Mouse (Mus musculus) heart, postnatal 0 days (tissue): ENCODE results near the gene Nfs1. TPM values are rescaled to one million over a fixed set of nuclear protein-coding genes. Genes with fewer than 3 reads are reported as not detected.

Experiments used
- ATAC-seq: fragments of 200-750 bp; cut with Nextera tagmentation; 2 replicates; pipeline ENCODE4 v1.8.0; 2017; ENCODE audit warnings: low read depth, moderate number of reproducible peaks, moderate library complexity; ENCODE audit not compliant: insufficient read depth
- DNase-seq: peaks from one replicate; pipeline ENCODE4 v3.0.0-alpha.2; 2016; ENCODE audit warnings: low spot score
- H3K27ac ChIP-seq: fragments of 300-500 bp; sonication (generic); 2 replicates; pipeline ENCODE4 v1.5.1; 2014; ENCODE audit warnings: low read depth, mild to moderate bottlenecking
- H3K27me3 ChIP-seq: fragments of 300-500 bp; sonication (generic); 2 replicates; pipeline ENCODE4 v1.6.1; 2014; ENCODE audit warnings: low read length, mixed read lengths; ENCODE audit not compliant: control insufficient read depth, insufficient read depth
- H3K36me3 ChIP-seq: fragments of 300-500 bp; sonication (generic); replicated peaks from 2 replicates; pipeline ENCODE4 v1.6.1; 2014; ENCODE audit warnings: low read length, mixed read lengths; ENCODE audit not compliant: control insufficient read depth, insufficient read depth
- H3K4me1 ChIP-seq: fragments of 300-500 bp; sonication (generic); 2 replicates; pipeline ENCODE4 v1.6.1; 2014; ENCODE audit warnings: antibody characterized with exemption; ENCODE audit not compliant: control insufficient read depth, insufficient read depth
- H3K4me2 ChIP-seq: fragments of 300-500 bp; sonication (generic); 2 replicates; pipeline ENCODE4 v1.6.1; 2014; ENCODE audit warnings: low read depth, mild to moderate bottlenecking, low read length, moderate library complexity
- H3K4me3 ChIP-seq: fragments of 300-500 bp; sonication (generic); 2 replicates; pipeline ENCODE4 v1.5.1; 2014; ENCODE audit warnings: low read depth, low read length
- H3K9ac ChIP-seq: fragments of 300-500 bp; sonication (generic); replicated peaks from 2 replicates; pipeline ENCODE4 v1.6.1; 2014; ENCODE audit warnings: low read depth, low read length, mixed read lengths
- H3K9me3 ChIP-seq: fragments of 300-500 bp; sonication (generic); replicated peaks from 2 replicates; pipeline ENCODE4 v1.6.1; 2016; ENCODE audit warnings: low read length; ENCODE audit not compliant: control insufficient read depth
- CTCF ChIP-seq: IDR thresholded peaks from 2 replicates; pipeline ENCODE4 v1.5.1; 2016; ENCODE audit warnings: antibody characterized with exemption, control low read depth, low read depth
- EP300 ChIP-seq: IDR thresholded peaks from 2 replicates; pipeline ENCODE4 v1.6.1; 2016; ENCODE audit warnings: antibody characterized with exemption, low read depth
- WGBS: fragments of 180-500 bp; shearing (Covaris S2); extraction: QIAGEN DNeasy Blood & Tissue Kit; methylation state at CpG from one replicate; pipeline ENCODE4 v1.1.7; 2014; 5-methylcytosine and 5-hydroxymethylcytosine counted together
- polyA plus RNA-seq: library from polyadenylated mRNA; unstranded; fragments of >200 nt; fragmentation: Nextera tagmentation; extraction: Ambion mirVana; gene quantifications from 2 replicates; pipeline ENCODE4 v1.2.1, GENCODE M21; 2015
- total RNA-seq: library from RNA; depleted of rRNA; stranded (reverse); fragments of >200 nt; gene quantifications from 2 replicates; pipeline ENCODE4 v1.2.3, GENCODE M21; 2014; ENCODE audit warnings: low replicate concordance; rRNA removed

Gene Nfs1
- total and polyA plus RNA-seq, 2 experiments from 2014 or later, result 71.4 to 104 TPM

GRCm38 (mm10) chr2:156080391-156080790 is 63.6 kb downstream of the Nfs1 start:
- ATAC-seq, result no peak
- Histone ChIP-seq H3K9me3 (no peaks in the 10 kb centered on the region), H3K4me3 (no peak overlapping the region), H3K4me1 (no peaks in the 10 kb centered on the region), H3K36me3 (peaks cover 38% of the 10 kb centered on the region), H3K27me3 (no peaks in the 10 kb centered on the region), H3K27ac (no peak overlapping the region), H3K4me2 (no peak overlapping the region), H3K9ac (no peak overlapping the region)
- DNase-seq, result no peak
- WGBS, result 81% methylated on average over 7 of the region's 7 CpGs
- TF ChIP-seq EP300 (no peak), CTCF (no peak)

GRCm38 (mm10) chr2:156079674-156080073 is 64.3 kb downstream of the Nfs1 start:
- DNase-seq, result peak; percentile 39
- no peak overlapping the region for H3K27ac ChIP-seq
- TF ChIP-seq EP300 (no peak), CTCF (no peak)

GRCm38 (mm10) chr2:156079183-156079560 is 64.8 kb downstream of the Nfs1 start:
- no peak for ATAC-seq

More at GRCm38 (mm10) chr2:156079674-156080073, 64.3 kb downstream of the Nfs1 start:
- ATAC-seq, result peak; percentile 53
- Histone ChIP-seq H3K27me3 (no peaks in the 10 kb centered on the region), H3K36me3 (peaks cover 45% of the 10 kb centered on the region), H3K4me1 (no peaks in the 10 kb centered on the region), H3K4me3 (no peak overlapping the region), H3K4me2 (no peak overlapping the region), H3K9me3 (no peaks in the 10 kb centered on the region), H3K9ac (no peak overlapping the region)
- 26% methylated on average over 4 of the region's 4 CpGs for WGBS

DNA sequence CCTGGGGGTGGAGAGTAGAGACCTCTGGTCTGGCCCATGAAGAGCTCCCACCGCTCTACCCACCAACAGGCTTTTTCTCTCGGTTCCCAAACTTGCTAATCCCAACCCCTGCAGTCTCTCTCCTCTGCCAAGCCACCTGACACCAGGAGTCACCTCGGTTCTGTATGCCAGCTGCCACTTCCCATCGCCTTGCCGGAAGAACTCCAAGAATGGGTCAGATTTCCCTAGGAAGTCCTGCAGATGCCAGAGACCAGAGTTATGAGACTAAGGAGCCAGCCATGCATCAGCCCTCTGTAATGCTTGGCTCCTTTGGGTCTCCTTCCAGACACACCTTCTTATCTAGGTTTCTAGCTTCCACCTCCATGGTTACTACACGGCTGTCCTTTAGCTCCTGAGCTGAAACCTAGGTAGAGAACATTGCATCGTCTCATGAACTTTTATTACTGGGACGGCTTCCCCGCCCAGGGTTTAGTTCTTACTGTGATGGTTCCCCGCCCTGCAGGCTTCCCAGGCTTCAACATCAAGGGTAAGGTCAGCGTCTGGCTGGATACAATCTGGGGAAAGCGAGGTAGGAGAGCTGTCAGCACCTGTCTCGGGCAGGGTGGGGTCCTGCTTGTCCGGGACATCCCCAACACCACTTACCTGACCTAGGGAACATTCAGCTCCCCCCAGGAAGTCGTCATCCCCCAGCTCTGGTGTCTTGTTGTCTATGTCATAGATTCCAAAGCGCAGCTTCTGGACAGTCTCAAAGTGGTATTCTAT is 65.4 kb downstream of the Nfs1 start:
- 86% methylated on average over 16 of the region's 16 CpGs for WGBS
- Histone ChIP-seq H3K36me3 (peaks cover 56% of the 10 kb centered on the region), H3K4me1 (no peaks in the 10 kb centered on the region), H3K27me3 (no peaks in the 10 kb centered on the region), H3K9ac (no peak overlapping the region), H3K4me3 (no peak overlapping the region), H3K9me3 (no peaks in the 10 kb centered on the region), H3K27ac (no peak overlapping the region), H3K4me2 (no peak overlapping the region)
- TF ChIP-seq EP300 (no peak), CTCF (no peak)
- ATAC-seq (no peak), DNase-seq (no peak)

More at GRCm38 (mm10) chr2:156079183-156079560, 64.8 kb downstream of the Nfs1 start:
- Histone ChIP-seq H3K4me3 (no peak overlapping the region), H3K9me3 (no peaks in the 10 kb centered on the region), H3K9ac (no peak overlapping the region), H3K27ac (no peak overlapping the region), H3K36me3 (peaks cover 50% of the 10 kb centered on the region), H3K4me2 (no peak overlapping the region), H3K4me1 (no peaks in the 10 kb centered on the region), H3K27me3 (no peaks in the 10 kb centered on the region)
- DNase-seq, result no peak
- TF ChIP-seq EP300, result no peak
- no peak for TF ChIP-seq CTCF
- WGBS, result 76% methylated on average over 8 of the region's 8 CpGs

DNA sequence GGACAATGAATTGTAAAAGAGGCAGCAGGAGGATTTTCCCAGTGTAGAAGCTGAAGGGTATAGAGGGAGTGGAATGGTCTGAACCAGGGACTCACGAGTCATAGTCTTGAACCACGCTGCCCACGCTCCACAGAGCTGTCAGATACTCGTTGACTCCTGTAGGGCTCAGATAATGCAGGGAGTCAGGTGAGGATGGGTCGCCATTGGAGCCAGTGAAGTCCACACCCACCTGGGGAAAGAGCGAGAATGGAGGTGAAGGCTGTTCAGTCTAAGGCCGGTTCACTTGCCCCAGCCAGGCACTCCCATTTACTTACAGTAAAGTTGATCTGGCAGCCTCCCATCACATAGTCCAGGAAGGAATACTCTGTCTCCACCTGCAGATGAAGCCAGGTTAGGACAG is 66.5 kb downstream of the Nfs1 start:
- DNase-seq (no peak), ATAC-seq (no peak)
- Histone ChIP-seq H3K4me1 (no peaks in the 10 kb centered on the region), H3K4me3 (no peak overlapping the region), H3K9ac (no peak overlapping the region), H3K36me3 (peaks cover 67% of the 10 kb centered on the region), H3K4me2 (no peak overlapping the region), H3K27ac (no peak overlapping the region), H3K9me3 (no peaks in the 10 kb centered on the region), H3K27me3 (no peaks in the 10 kb centered on the region)
- TF ChIP-seq CTCF (no peak), EP300 (no peak)
- 88% methylated on average over 7 of the region's 7 CpGs for WGBS

DNA sequence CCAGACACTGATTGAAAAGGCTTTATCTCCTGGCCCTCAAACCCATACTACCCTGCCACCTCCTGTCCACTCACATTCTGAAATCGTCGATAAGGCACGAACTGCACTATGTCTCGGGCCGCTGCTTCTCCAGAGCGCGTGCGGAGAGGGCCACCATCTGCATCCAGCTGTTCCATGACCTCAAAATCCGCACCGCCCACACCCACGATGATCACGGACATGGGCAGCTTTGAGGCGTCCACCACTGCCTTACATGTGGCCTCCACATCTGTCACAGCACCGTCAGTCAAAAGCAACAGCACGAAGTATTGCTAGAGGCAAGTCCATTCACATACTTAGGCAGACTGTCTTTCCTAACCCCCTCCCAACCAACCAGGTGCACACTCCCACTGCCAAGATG is 70.3 kb downstream of the Nfs1 start:
- H3K27me3 ChIP-seq, result no peaks in the 10 kb centered on the region
- H3K27ac ChIP-seq, result no peak overlapping the region
- TF ChIP-seq CTCF, result no peak
- TF ChIP-seq EP300, result no peak
- no peak overlapping the region for H3K4me2 ChIP-seq
- no peak overlapping the region for H3K9ac ChIP-seq
- 85% methylated on average over 15 of the region's 15 CpGs for WGBS
- H3K4me3 ChIP-seq, result no peak overlapping the region
- DNase-seq (no peak), ATAC-seq (no peak)
- peaks cover 89% of the 10 kb centered on the region for H3K36me3 ChIP-seq
- H3K4me1 ChIP-seq, result no peaks in the 10 kb centered on the region
- no peaks in the 10 kb centered on the region for H3K9me3 ChIP-seq

Other genes with a start within 250 kb of the Nfs1 start
- 85.7 and 167 TPM in 2 replicates for gene Uqcc1, start 213.9 kb downstream of the Nfs1 start, total RNA-seq
- 149 and 167 TPM in 2 replicates for gene Uqcc1, start 213.9 kb downstream of the Nfs1 start, polyA plus RNA-seq
- not detected in 2 replicates for gene Gm15557, start 203.5 kb downstream of the Nfs1 start, total RNA-seq
- gene Gm15557, start 203.5 kb downstream of the Nfs1 start, polyA plus RNA-seq, result not detected in 2 replicates
- gene Gdf5, start 198.8 kb downstream of the Nfs1 start, total RNA-seq, result 0.84 TPM in 1 of 2 replicates, not detected in the other
- gene Gdf5, start 198.8 kb downstream of the Nfs1 start, polyA plus RNA-seq, result 0.10 and 0.22 TPM in 2 replicates
- 3.7 and 9.8 TPM in 2 replicates for gene Cep250, start 187.7 kb downstream of the Nfs1 start, total RNA-seq
- gene Cep250, start 187.7 kb downstream of the Nfs1 start, polyA plus RNA-seq, result 3.6 and 4.0 TPM in 2 replicates
- gene 6430550D23Rik, start 136.2 kb downstream of the Nfs1 start, total RNA-seq, result 0.04 and 0.58 TPM in 2 replicates
- gene 6430550D23Rik, start 136.2 kb downstream of the Nfs1 start, polyA plus RNA-seq, result 0.10 and 0.65 TPM in 2 replicates
- gene Ergic3, start 136.1 kb downstream of the Nfs1 start, total RNA-seq, result 73.9 and 94.5 TPM in 2 replicates
- gene Ergic3, start 136.1 kb downstream of the Nfs1 start, polyA plus RNA-seq, result 99.5 and 100 TPM in 2 replicates
- 0.61 TPM in 1 of 2 replicates, not detected in the other for gene Fer1l4, start 91.2 kb downstream of the Nfs1 start, total RNA-seq
- gene Fer1l4, start 91.2 kb downstream of the Nfs1 start, polyA plus RNA-seq, result not detected in 2 replicates
- gene Spag4, start 79.0 kb downstream of the Nfs1 start, total RNA-seq, result 0.08 and 2.1 TPM in 2 replicates
- gene Spag4, start 79.0 kb downstream of the Nfs1 start, polyA plus RNA-seq, result 0.84 and 1.2 TPM in 2 replicates
- gene Cpne1, start 32.2 kb downstream of the Nfs1 start, total RNA-seq, result 47.5 and 55.5 TPM in 2 replicates
- 18.3 and 18.6 TPM in 2 replicates for gene Cpne1, start 32.2 kb downstream of the Nfs1 start, polyA plus RNA-seq
- gene Rbm12, start 32.2 kb downstream of the Nfs1 start, total RNA-seq, result 33.2 and 35.0 TPM in 2 replicates
- 8.8 and 9.5 TPM in 2 replicates for gene Rbm12, start 32.2 kb downstream of the Nfs1 start, polyA plus RNA-seq
- 25.7 and 36.5 TPM in 2 replicates for gene Gm28036, start 17.1 kb downstream of the Nfs1 start, total RNA-seq
- 4.1 and 6.2 TPM in 2 replicates for gene Gm28036, start 17.1 kb downstream of the Nfs1 start, polyA plus RNA-seq
- gene Romo1, start 147 bp downstream of the Nfs1 start, total RNA-seq, result 113 and 154 TPM in 2 replicates
- gene Romo1, start 147 bp downstream of the Nfs1 start, polyA plus RNA-seq, result 607 and 610 TPM in 2 replicates
- gene Rbm39, start 36.1 kb upstream of the Nfs1 start, total RNA-seq, result 272 and 376 TPM in 2 replicates
- 315 and 343 TPM in 2 replicates for gene Rbm39, start 36.1 kb upstream of the Nfs1 start, polyA plus RNA-seq
- gene Phf20, start 52.3 kb upstream of the Nfs1 start, total RNA-seq, result 8.3 and 10.6 TPM in 2 replicates
- 29.5 and 30.4 TPM in 2 replicates for gene Phf20, start 52.3 kb upstream of the Nfs1 start, polyA plus RNA-seq
- gene Cnbd2, start 168.1 kb upstream of the Nfs1 start, total RNA-seq, result 0.12 and 1.1 TPM in 2 replicates
- gene Cnbd2, start 168.1 kb upstream of the Nfs1 start, polyA plus RNA-seq, result 3.3 and 3.7 TPM in 2 replicates
- gene Scand1, start 168.5 kb upstream of the Nfs1 start, total RNA-seq, result 214 and 265 TPM in 2 replicates
- 82.3 and 90.2 TPM in 2 replicates for gene Scand1, start 168.5 kb upstream of the Nfs1 start, polyA plus RNA-seq